Mouse (Mus musculus): ENCODE measurements around the gene Calhm3. TPM values are rescaled to one million over a fixed set of nuclear protein-coding genes. Genes with fewer than 3 reads are reported as not detected.

Calhm3 gene
- polyA plus RNA-seq, 1 experiment from 2014 or later: not detected

GRCm38 (mm10) chr19:47137051-47137581 lies 20.4 kb downstream of the Calhm3 start:
- ATAC-seq (ENCODE audit: low FRiP score): 0 out of 2 replicates have a peak, but pooled peaks have one; percentile 11
- peak overlapping the region; percentile 48; the same call in 1 of the 2 replicates for H3K9ac ChIP-seq

DNA sequence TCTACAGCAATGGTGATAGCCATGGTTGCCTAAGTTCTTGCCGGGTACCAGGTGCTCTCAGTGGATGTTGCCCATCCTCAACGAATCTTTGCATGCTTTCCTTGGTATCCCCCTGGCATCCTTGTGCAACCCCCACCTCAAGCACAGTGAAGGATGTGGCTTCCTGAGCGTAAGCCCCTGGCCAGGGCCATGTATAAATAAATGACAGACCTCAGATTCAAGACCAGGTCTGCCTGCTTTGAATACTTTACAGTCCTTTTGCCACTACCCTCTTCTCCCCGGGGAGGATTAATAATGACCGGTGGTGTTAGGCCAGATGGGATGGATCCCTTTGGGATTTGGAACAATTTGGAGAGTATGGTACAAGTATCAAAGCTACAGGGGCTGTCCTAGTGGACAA lies 21.4 kb downstream of the Calhm3 start:
- Histone ChIP-seq H3K4me2 (replicated peaks) (no peak overlapping the region), H3K4me3 (no peak overlapping the region), H3K4me1 (peaks cover 18% of the 10 kb centered on the region), H3K9me3 (replicated peaks) (no peaks in the 10 kb centered on the region), H3K27ac (no peak overlapping the region), H3K36me3 (peaks cover 22% of the 10 kb centered on the region), H3K9ac (no peak overlapping the region), H3K27me3 (peaks cover 10% of the 10 kb centered on the region; the same call in 1 of the 2 replicates)
- no peak for ATAC-seq (ENCODE audit: low FRiP score)
- WGBS: 76% methylated on average over 5 of the region's 5 CpGs

More at GRCm38 (mm10) chr19:47137051-47137581, 20.4 kb downstream of the Calhm3 start:
- peak overlapping the region; percentile 15; the same call in 1 of the 2 replicates for H3K4me3 ChIP-seq
- no peak overlapping the region for H3K27ac ChIP-seq
- peaks cover 18% of the 10 kb centered on the region for H3K4me1 ChIP-seq
- peaks cover 14% of the 10 kb centered on the region for H3K36me3 ChIP-seq
- peaks cover 10% of the 10 kb centered on the region; the same call in 1 of the 2 replicates for H3K27me3 ChIP-seq
- peak overlapping the region; percentile 39 for H3K4me2 ChIP-seq (replicated peaks)
- no peaks in the 10 kb centered on the region for H3K9me3 ChIP-seq (replicated peaks)
- WGBS: 51% methylated on average over 6 of the region's 6 CpGs

GRCm38 (mm10) chr19:47135568-47135967 lies 22.0 kb downstream of the Calhm3 start:
- Histone ChIP-seq H3K27me3 (peaks cover 10% of the 10 kb centered on the region; the same call in 1 of the 2 replicates), H3K4me3 (no peak overlapping the region), H3K27ac (no peak overlapping the region), H3K4me2 (replicated peaks) (no peak overlapping the region), H3K4me1 (peaks cover 18% of the 10 kb centered on the region), H3K9ac (no peak overlapping the region), H3K9me3 (replicated peaks) (no peaks in the 10 kb centered on the region), H3K36me3 (peaks cover 28% of the 10 kb centered on the region)
- no peak for ATAC-seq (ENCODE audit: low FRiP score)
- 89% methylated on average over 17 of the region's 17 CpGs for WGBS

DNA sequence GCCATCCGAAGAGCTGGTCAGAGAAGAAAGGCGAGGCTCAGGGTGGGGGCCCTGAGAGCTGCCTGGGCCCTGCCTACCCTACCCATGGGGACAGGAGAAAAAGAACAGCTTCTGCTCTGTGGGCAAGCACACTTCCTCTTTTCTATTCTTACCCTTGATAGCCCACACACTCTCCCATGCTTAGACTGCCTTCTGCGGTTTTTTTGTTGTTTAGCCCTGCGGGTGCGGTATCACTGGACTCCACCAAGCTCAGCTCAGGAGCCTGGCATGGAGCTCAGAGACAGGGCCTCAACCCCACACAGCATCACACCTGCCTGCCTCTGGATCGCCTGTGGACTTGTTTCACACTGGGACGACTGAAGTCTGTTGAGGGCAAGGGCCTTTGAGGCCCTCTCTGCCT lies 24.4 kb downstream of the Calhm3 start:
- WGBS: 88% methylated on average over 7 of the region's 7 CpGs
- Histone ChIP-seq H3K4me1 (peaks cover 14% of the 10 kb centered on the region), H3K9me3 (replicated peaks) (no peaks in the 10 kb centered on the region), H3K36me3 (peaks cover 52% of the 10 kb centered on the region), H3K9ac (no peak overlapping the region), H3K4me2 (replicated peaks) (no peak overlapping the region), H3K27ac (no peak overlapping the region), H3K27me3 (no peaks in the 10 kb centered on the region), H3K4me3 (no peak overlapping the region)
- no peak for ATAC-seq (ENCODE audit: low FRiP score)

DNA sequence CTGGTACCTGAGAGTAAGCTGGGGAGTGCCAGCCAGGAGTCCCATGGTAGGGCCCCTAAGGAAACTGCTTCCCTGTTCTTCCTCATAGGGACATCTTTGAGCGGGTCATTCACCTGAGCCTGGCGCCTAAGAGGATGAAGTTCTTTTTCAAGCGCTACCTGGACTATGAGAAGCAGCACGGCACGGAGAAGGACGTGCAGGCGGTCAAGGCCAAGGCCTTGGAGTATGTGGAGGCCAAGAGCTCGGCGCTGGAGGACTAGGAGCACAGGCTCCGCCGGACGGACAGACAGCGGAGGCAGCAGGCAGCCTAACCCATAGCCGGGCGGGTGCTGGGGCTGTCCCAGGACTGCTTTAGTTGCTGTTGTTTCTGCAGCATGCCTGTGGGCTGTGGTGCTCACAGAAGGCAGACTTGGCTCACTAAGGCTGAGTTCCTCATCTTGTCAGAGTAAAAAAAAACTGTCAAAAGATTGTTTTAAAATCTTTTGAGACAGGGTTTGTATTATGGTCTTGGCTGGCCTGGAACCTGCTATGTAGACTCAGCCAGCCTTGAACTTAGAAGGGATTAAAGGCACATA lies 26.9 kb downstream of the Calhm3 start:
- no peak overlapping the region for H3K9ac ChIP-seq
- H3K4me1 ChIP-seq: no peaks in the 10 kb centered on the region

DNA sequence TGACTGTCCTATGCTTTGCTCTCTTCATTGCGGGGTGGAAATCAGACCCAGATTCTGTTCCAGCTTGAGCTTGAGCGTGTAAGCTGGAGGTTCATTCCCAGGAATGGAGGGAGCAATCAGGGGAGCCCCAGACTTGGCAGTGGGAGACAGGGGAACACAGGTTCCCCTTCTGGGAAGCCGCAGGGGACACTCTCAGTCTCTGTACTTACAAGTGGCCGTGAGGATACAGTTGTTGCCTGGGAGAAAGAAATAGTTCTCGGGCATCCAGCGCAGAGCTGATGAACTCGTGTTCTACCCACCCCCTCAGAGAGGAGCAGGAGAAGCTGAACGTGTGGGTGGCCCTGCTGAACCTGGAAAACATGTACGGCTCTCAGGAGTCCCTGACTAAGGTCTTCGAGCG lies 28.7 kb downstream of the Calhm3 start:
- Histone ChIP-seq H3K27me3 (no peaks in the 10 kb centered on the region), H3K4me2 (replicated peaks) (no peak overlapping the region), H3K36me3 (peaks cover 93% of the 10 kb centered on the region), H3K9me3 (replicated peaks) (no peaks in the 10 kb centered on the region), H3K9ac (no peak overlapping the region), H3K4me1 (no peaks in the 10 kb centered on the region), H3K27ac (no peak overlapping the region), H3K4me3 (no peak overlapping the region)
- no peak for ATAC-seq (ENCODE audit: low FRiP score)
- WGBS: 93% methylated on average over 11 of the region's 11 CpGs

More for the DNA sequence above, 26.9 kb downstream of the Calhm3 start:
- H3K4me2 ChIP-seq (replicated peaks): no peak overlapping the region
- no peak for ATAC-seq (ENCODE audit: low FRiP score)
- H3K27me3 ChIP-seq: no peaks in the 10 kb centered on the region
- no peak overlapping the region for H3K4me3 ChIP-seq
- no peak overlapping the region for H3K27ac ChIP-seq
- peaks cover 76% of the 10 kb centered on the region for H3K36me3 ChIP-seq
- WGBS: 94% methylated on average over 15 of the region's 15 CpGs
- no peaks in the 10 kb centered on the region for H3K9me3 ChIP-seq (replicated peaks)

DNA sequence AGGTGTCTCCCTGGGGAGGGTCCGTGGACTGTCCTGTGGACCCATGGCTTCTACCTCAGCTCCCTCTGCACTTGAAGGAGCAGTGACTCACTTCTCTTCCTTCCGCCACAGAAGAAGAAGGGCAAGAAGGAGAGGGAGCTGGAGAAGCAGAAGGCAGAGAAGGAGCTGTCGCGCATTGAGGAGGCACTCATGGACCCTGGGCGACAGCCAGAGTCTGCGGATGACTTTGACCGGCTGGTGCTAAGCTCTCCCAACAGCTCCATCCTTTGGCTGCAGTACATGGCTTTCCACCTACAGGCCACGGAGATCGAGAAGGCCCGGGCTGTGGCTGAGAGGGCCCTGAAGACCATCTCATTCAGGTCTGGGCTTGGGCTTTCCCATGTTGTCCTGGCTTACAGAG lies 29.4 kb downstream of the Calhm3 start:
- no peak overlapping the region for H3K27ac ChIP-seq

DNA sequence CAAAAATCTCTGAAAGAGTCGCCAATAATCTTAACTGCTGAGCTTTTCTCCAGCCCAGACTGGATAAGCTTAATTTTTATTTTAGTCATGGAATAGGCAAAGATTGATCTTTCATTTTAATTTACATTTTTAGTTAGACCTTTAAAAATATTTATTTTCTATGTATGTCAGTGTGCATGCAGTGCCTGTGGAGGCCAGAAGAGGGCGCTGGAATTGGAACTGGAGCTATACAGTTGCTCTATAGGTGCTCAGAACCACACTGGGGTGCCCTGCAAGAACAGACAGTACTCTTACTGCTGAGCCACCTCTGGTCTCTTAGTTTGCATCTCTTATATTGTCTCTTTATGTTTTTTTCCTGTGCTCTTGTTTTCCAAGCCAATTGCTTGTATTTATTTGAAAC lies 34.8 kb downstream of the Calhm3 start:
- Histone ChIP-seq H3K36me3 (peaks cover 74% of the 10 kb centered on the region), H3K4me2 (replicated peaks) (no peak overlapping the region), H3K9ac (no peak overlapping the region), H3K27me3 (no peaks in the 10 kb centered on the region), H3K4me1 (no peaks in the 10 kb centered on the region), H3K27ac (no peak overlapping the region), H3K4me3 (no peak overlapping the region), H3K9me3 (replicated peaks) (no peaks in the 10 kb centered on the region)
- ATAC-seq (ENCODE audit: low FRiP score): no peak
- 21% methylated on average over 2 of the region's 2 CpGs for WGBS

More for the DNA sequence above, 29.4 kb downstream of the Calhm3 start:
- no peak for ATAC-seq (ENCODE audit: low FRiP score)
- 95% methylated on average over 10 of the region's 10 CpGs for WGBS
- H3K4me3 ChIP-seq: no peak overlapping the region
- H3K9ac ChIP-seq: no peak overlapping the region
- H3K27me3 ChIP-seq: no peaks in the 10 kb centered on the region
- H3K36me3 ChIP-seq: peaks cover 90% of the 10 kb centered on the region
- no peaks in the 10 kb centered on the region for H3K4me1 ChIP-seq
- no peak overlapping the region for H3K4me2 ChIP-seq (replicated peaks)
- H3K9me3 ChIP-seq (replicated peaks): no peaks in the 10 kb centered on the region

DNA sequence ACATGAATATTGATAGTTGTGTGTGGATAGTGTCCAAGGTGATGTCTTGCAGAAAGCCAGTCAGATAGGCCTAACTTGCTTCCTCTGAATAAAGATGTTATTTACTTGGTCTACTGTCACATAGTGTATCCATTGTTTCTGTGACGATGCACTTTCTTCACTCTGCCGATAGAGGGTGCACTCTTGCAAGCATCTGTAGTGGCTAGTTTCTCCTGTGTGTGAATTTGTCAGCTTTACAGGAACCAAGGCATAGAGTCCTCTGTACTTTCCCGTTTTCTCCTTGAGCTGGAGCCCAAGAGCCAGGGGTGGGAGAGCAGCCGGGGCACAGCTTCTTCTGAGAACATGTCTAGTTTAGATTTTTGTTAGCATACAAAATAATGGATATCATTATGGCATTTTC lies 36.5 kb downstream of the Calhm3 start:
- H3K36me3 ChIP-seq: peaks cover 74% of the 10 kb centered on the region
- no peak overlapping the region for H3K4me3 ChIP-seq
- no peak overlapping the region for H3K9ac ChIP-seq
- 51% methylated on average over 4 of the region's 4 CpGs for WGBS
- ATAC-seq (ENCODE audit: low FRiP score): no peak
- H3K27ac ChIP-seq: no peak overlapping the region
- H3K9me3 ChIP-seq (replicated peaks): no peaks in the 10 kb centered on the region
- H3K4me1 ChIP-seq: no peaks in the 10 kb centered on the region
- no peak overlapping the region for H3K4me2 ChIP-seq (replicated peaks)
- H3K27me3 ChIP-seq: no peaks in the 10 kb centered on the region

GRCm38 (mm10) chr19:47118634-47119033 lies 38.9 kb downstream of the Calhm3 start:
- Histone ChIP-seq H3K4me2 (replicated peaks) (no peak overlapping the region), H3K9ac (no peak overlapping the region), H3K27me3 (no peaks in the 10 kb centered on the region), H3K27ac (no peak overlapping the region), H3K36me3 (peaks cover 77% of the 10 kb centered on the region), H3K9me3 (replicated peaks) (no peaks in the 10 kb centered on the region), H3K4me3 (no peak overlapping the region), H3K4me1 (no peaks in the 10 kb centered on the region)
- ATAC-seq (ENCODE audit: low FRiP score): no peak
- 88% methylated on average over 2 of the region's 2 CpGs for WGBS

DNA sequence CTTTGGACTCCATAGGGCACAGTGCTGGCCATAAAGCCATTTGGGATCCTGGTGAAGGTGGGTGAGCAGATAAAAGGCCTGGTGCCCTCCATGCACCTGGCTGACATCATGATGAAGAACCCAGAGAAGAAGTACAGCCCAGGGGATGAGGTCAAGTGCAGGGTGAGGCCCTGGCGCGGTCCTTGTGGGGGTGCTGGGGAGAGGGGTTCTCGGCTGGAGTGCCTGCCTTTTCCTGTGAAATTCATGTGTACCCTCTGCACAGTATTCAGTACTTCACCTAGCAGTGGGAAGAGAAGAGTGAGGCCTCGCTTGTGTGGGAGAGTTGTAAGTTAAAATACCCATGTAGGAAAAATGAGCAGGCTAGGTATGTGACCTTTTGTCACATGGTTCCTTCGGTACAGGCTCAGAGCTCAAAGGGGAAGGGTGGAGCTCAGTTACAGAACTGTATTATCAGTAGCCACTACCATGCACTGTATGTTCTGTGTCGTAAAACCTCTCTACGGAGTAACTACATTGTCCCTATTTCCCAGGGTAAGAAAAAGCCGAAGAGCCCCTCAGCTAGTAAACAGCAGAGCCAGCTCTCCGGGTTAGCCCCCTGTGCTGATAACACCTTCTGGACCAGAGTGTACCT lies 52.8 kb downstream of the Calhm3 start:
- WGBS: 93% methylated on average over 9 of the region's 9 CpGs
- no peak overlapping the region for H3K4me2 ChIP-seq (replicated peaks)
- no peaks in the 10 kb centered on the region for H3K9me3 ChIP-seq (replicated peaks)
- no peak overlapping the region for H3K27ac ChIP-seq
- H3K4me1 ChIP-seq: no peaks in the 10 kb centered on the region
- no peak overlapping the region for H3K4me3 ChIP-seq
- no peak for ATAC-seq (ENCODE audit: low FRiP score)
- peaks cover 98% of the 10 kb centered on the region for H3K36me3 ChIP-seq
- no peak overlapping the region for H3K9ac ChIP-seq
- H3K27me3 ChIP-seq: no peaks in the 10 kb centered on the region

Data from hindbrain, embryonic 12.5 days (tissue).